Mouse (Mus musculus): ENCODE data around the gene Ccar1. TPM values are rescaled to one million over a fixed set of nuclear protein-coding genes. Genes with fewer than 3 reads are reported as not detected.

Gene Ccar1
- 171 TPM for polyA plus RNA-seq (2014; fragmentation: Illumina TruSeq; extraction: RNeasy Lipid Tissue Mini Kit (QIAGEN cat#74804); ENCODE audit: low read depth, low replicate concordance)

DNA sequence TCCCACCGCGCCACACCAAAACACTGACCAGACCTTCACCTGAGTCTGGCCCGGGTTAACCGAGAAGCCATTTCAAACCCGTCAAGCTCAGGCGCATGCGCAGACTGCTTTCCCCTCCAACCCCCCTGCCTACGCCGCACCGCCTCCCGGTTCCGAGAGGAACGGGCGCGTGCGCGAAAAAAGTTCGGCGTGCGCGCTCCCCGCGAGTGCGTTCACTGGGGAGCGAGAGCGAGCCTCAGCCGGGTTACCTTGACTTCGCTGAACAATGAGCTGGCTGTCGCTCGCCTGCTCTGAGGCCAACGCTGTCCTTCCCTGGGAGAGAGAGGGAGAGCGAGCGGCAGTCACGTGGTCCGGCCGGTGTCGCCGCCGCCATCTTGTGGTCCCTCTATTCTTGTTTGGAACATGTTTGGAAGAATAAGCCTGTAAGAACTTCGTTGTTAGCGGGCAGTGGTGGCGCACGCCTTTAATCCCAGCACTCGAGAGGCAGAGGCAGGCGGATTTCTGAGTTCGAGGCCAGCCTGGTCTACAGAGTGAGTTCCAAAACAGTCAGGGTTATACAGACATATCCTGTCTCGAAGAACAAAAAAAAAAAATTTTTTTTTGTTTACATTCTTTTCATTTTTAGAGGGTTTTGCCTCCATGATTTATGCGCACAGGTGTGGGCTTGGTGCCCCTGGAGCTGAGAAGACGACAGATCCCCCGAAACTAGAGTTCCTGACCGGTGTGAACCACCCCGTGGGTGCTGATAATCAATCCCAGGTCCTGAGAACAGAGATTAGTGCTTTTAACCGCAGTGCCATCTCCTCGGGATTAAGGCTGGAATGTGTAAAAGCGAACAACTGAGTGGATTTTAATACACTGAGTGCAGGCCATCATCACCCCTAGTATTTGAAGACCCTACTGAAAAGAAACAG is at the start of gene Ccar1:
Gene Ccar1, minus strand, starts transcription at position 110 of the 914 bp plus-strand sequence.

DNA sequence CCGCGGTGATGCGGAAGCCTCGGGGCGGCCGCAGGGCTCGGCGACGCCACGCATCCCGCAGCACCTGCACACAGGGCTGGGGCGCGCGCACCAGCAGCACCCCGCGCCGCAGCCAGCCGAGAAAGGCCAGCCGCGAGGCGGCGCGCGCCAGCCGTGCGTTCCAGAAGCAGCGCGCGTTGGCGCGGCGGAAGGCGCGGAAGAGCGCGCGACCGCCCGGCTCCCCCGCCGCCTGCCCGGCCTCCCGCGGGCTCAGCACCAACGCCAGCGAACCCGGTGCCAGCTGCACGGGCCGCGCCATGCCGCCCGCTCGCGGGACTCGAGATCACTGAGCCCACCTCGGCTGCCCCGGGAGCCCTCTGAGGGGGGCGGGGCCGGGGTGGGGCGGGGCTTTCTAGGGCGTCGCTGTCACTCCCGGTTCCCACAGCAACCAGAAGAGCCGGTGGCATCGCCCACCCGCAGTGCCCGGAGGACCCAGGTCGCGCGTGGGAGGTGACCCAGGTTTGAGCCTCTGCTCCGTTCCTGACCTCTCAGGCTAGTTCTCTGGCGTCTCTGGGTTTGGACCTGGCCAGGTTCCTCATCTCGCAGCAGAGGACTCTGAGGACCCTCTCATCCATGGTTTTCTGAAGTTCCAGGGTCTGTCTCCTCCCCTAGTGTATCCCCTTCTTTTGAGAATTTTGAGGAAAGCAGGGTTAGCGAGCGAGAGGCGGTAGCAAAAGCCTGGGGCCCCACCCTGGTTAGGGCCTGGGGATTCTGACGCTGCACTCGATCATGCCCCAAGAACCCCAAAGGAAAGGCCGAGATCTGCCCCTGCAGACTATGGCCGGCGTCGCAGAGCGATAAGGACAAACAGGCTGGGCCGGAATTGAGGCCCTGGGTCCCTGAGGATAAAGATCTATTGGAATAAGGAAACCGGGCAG is 66.1 kb downstream of the Ccar1 start, which contains the start of gene Stox1:
Gene Stox1, minus strand, starts transcription at position 358 of the 917 bp plus-strand sequence.

Other genes starting within 250 kb of the Ccar1 start
- 51.7 TPM for gene Kif1bp, start 213.8 kb downstream of the Ccar1 start, polyA plus RNA-seq (2014; fragmentation: Illumina TruSeq; extraction: RNeasy Lipid Tissue Mini Kit (QIAGEN cat#74804); ENCODE audit: low read depth, low replicate concordance)
- 86.1 TPM for gene Ddx21, start 190.0 kb downstream of the Ccar1 start, polyA plus RNA-seq (2014; fragmentation: Illumina TruSeq; extraction: RNeasy Lipid Tissue Mini Kit (QIAGEN cat#74804); ENCODE audit: low read depth, low replicate concordance)
- 259 TPM for gene Ddx50, start 141.1 kb downstream of the Ccar1 start, polyA plus RNA-seq (2014; fragmentation: Illumina TruSeq; extraction: RNeasy Lipid Tissue Mini Kit (QIAGEN cat#74804); ENCODE audit: low read depth, low replicate concordance)
- gene Stox1, start 66.2 kb downstream of the Ccar1 start, polyA plus RNA-seq (2014; fragmentation: Illumina TruSeq; extraction: RNeasy Lipid Tissue Mini Kit (QIAGEN cat#74804); ENCODE audit: low read depth, low replicate concordance), result 1.2 TPM
- gene Tet1, start 116.7 kb upstream of the Ccar1 start, polyA plus RNA-seq (2014; fragmentation: Illumina TruSeq; extraction: RNeasy Lipid Tissue Mini Kit (QIAGEN cat#74804); ENCODE audit: low read depth, low replicate concordance), result 2.5 TPM
- gene Slc25a16, start 128.3 kb upstream of the Ccar1 start, polyA plus RNA-seq (2014; fragmentation: Illumina TruSeq; extraction: RNeasy Lipid Tissue Mini Kit (QIAGEN cat#74804); ENCODE audit: low read depth, low replicate concordance), result 93.8 TPM
- gene Dna2, start 154.7 kb upstream of the Ccar1 start, polyA plus RNA-seq (2014; fragmentation: Illumina TruSeq; extraction: RNeasy Lipid Tissue Mini Kit (QIAGEN cat#74804); ENCODE audit: low read depth, low replicate concordance), result 1.9 TPM
- gene Rufy2, start 187.9 kb upstream of the Ccar1 start, polyA plus RNA-seq (2014; fragmentation: Illumina TruSeq; extraction: RNeasy Lipid Tissue Mini Kit (QIAGEN cat#74804); ENCODE audit: low read depth, low replicate concordance), result 23.9 TPM
- 90.3 TPM for gene Hnrnph3, start 231.9 kb upstream of the Ccar1 start, polyA plus RNA-seq (2014; fragmentation: Illumina TruSeq; extraction: RNeasy Lipid Tissue Mini Kit (QIAGEN cat#74804); ENCODE audit: low read depth, low replicate concordance)
- gene Pbld2, start 232.0 kb upstream of the Ccar1 start, polyA plus RNA-seq (2014; fragmentation: Illumina TruSeq; extraction: RNeasy Lipid Tissue Mini Kit (QIAGEN cat#74804); ENCODE audit: low read depth, low replicate concordance), result 2.0 TPM

Data from adrenal gland, adult 10 weeks (tissue).